Mouse (Mus musculus) neural tube, embryonic 11.5 days (tissue): ENCODE measurements around the gene U2af2. TPM values are rescaled to one million over a fixed set of nuclear protein-coding genes. Genes with fewer than 3 reads are reported as not detected.
"Not testable (repeated sequence)": the region's sequence is repeated elsewhere in the genome, so short reads cannot be mapped to it uniquely, and the experiment has no call there.

Experiments used
- ATAC-seq: fragments of 200-750 bp; cut with Nextera tagmentation; 2 replicates; pipeline ENCODE4 v1.8.0; 2017; ENCODE audit warnings: moderate number of reproducible peaks, mild to moderate bottlenecking, moderate TSS enrichment, moderate library complexity; ENCODE audit not compliant: insufficient read depth, low FRiP score, low TSS enrichment
- DNase-seq: peaks from one replicate; pipeline ENCODE4 v3.0.0-alpha.2; 2015; ENCODE audit warnings: low spot score
- H3K27ac ChIP-seq: fragments of 300-500 bp; sonication (generic); 2 replicates; pipeline ENCODE4 v1.5.1; 2014; ENCODE audit warnings: low read depth, mild to moderate bottlenecking, low read length
- H3K27me3 ChIP-seq: fragments of 300-500 bp; sonication (generic); 2 replicates; pipeline ENCODE4 v1.6.1; 2014; ENCODE audit warnings: mild to moderate bottlenecking, low read length, mixed read lengths; ENCODE audit not compliant: control insufficient read depth, insufficient read depth
- H3K36me3 ChIP-seq: fragments of 300-500 bp; sonication (generic); 2 replicates; pipeline ENCODE4 v1.6.1; 2014; ENCODE audit warnings: mild to moderate bottlenecking, low read length, moderate library complexity, mixed read lengths; ENCODE audit not compliant: control insufficient read depth, insufficient read depth
- H3K4me1 ChIP-seq: fragments of 300-500 bp; sonication (generic); 2 replicates; pipeline ENCODE4 v1.6.1; 2014; ENCODE audit warnings: low read length, mixed read lengths; ENCODE audit not compliant: control insufficient read depth, insufficient read depth
- H3K4me2 ChIP-seq: fragments of 300-500 bp; sonication (generic); 2 replicates; pipeline ENCODE4 v1.6.1; 2014; ENCODE audit warnings: low read depth, mild to moderate bottlenecking, moderate library complexity
- H3K4me3 ChIP-seq: fragments of 300-500 bp; sonication (generic); 2 replicates; pipeline ENCODE4 v1.5.1; 2014; ENCODE audit warnings: low read depth, low read length
- H3K9ac ChIP-seq: fragments of 300-500 bp; sonication (generic); 2 replicates; pipeline ENCODE4 v1.6.1; 2014; ENCODE audit warnings: mild to moderate bottlenecking, low read length
- H3K9me3 ChIP-seq: fragments of 300-500 bp; sonication (generic); 2 replicates; pipeline ENCODE4 v1.6.1; 2016; ENCODE audit warnings: low read length; ENCODE audit not compliant: control insufficient read depth
- WGBS: fragments of 180-500 bp; shearing (Covaris S2); extraction: QIAGEN DNeasy Blood & Tissue Kit; methylation state at CpG from one replicate; pipeline ENCODE4 v1.1.7; 2014; 5-methylcytosine and 5-hydroxymethylcytosine counted together
- polyA plus RNA-seq: library from polyadenylated mRNA; unstranded; fragments of >200 nt; fragmentation: Nextera tagmentation; extraction: Ambion mirVana; gene quantifications from 2 replicates; pipeline ENCODE4 v1.2.1, GENCODE M21; 2014

Gene U2af2
- polyA plus RNA-seq, 1 experiment from 2014 or later, result 167 TPM

GRCm38 (mm10) chr7:5017931-5018330 lies 44.0 kb upstream of the U2af2 start:
- H3K36me3 ChIP-seq, result peaks cover 2% of the 10 kb centered on the region; the same call in 1 of the 2 replicates
- no peak overlapping the region for H3K4me3 ChIP-seq
- ATAC-seq (no peak), DNase-seq (no peak)
- no peak overlapping the region for H3K4me2 ChIP-seq
- no peaks in the 10 kb centered on the region for H3K9me3 ChIP-seq
- WGBS, result 96% methylated on average over 21 of the region's 21 CpGs
- H3K27me3 ChIP-seq, result no peaks in the 10 kb centered on the region
- H3K9ac ChIP-seq, result no peak overlapping the region
- peaks cover 10% of the 10 kb centered on the region for H3K4me1 ChIP-seq
- no peak overlapping the region for H3K27ac ChIP-seq

GRCm38 (mm10) chr7:5019576-5019975 lies 42.4 kb upstream of the U2af2 start:
- 28% methylated on average over 8 of the region's 8 CpGs for WGBS
- H3K27me3 ChIP-seq, H3K9me3 ChIP-seq, H3K4me1 ChIP-seq, DNase-seq, H3K36me3 ChIP-seq, ATAC-seq: not testable (repeated sequence)
- Histone ChIP-seq H3K27ac (peak overlapping the region; percentile 58; the same call in 1 of the 2 replicates), H3K9ac (peak overlapping the region; percentile 83), H3K4me3 (peak overlapping the region; percentile 82), H3K4me2 (peak overlapping the region; percentile 81)

- Histone ChIP-seq H3K9me3 (no peaks in the 10 kb centered on the region), H3K27me3 (no peaks in the 10 kb centered on the region), H3K9ac (peak within 1 kb of the TSS; percentile 83), H3K4me1 (peaks cover 7% of the 10 kb centered on the region), H3K4me3 (peak within 1 kb of the TSS; percentile 82), H3K4me2 (peak within 1 kb of the TSS; percentile 81), H3K36me3 (peaks cover 5% of the 10 kb centered on the region), H3K27ac (peak within 1 kb of the TSS; percentile 83)
- ATAC-seq (peak; percentile 89), DNase-seq (peak; percentile 99)
- 1% methylated on average over 48 of the region's 49 CpGs for WGBS
Measured at GRCm38 (mm10) chr7:5020000-5020681, 41.8 kb upstream of the U2af2 start, which contains the start of the genes Zfp865 and Ccdc106. TSS of gene Zfp865 (plus strand) at chr7:5020376. TSS of gene Ccdc106 (plus strand) at chr7:5020553.

GRCm38 (mm10) chr7:5020685-5021084 lies 41.3 kb upstream of the U2af2 start:
- Histone ChIP-seq H3K27me3 (no peaks in the 10 kb centered on the region), H3K9ac (peak overlapping the region; percentile 83), H3K27ac (peak overlapping the region; percentile 83), H3K36me3 (peaks cover 7% of the 10 kb centered on the region), H3K4me2 (peak overlapping the region; percentile 81), H3K4me1 (peaks cover 7% of the 10 kb centered on the region), H3K9me3 (no peaks in the 10 kb centered on the region), H3K4me3 (peak overlapping the region; percentile 82)
- peak; percentile 1; the same call in 1 of the 2 replicates for ATAC-seq
- DNase-seq, result no peak
- WGBS, result under 1% methylated on average over 12 of the region's 15 CpGs

GRCm38 (mm10) chr7:5021197-5021596 lies 40.7 kb upstream of the U2af2 start:
- DNase-seq (no peak), ATAC-seq (no peak)
- 57% methylated on average over 5 of the region's 5 CpGs for WGBS
- Histone ChIP-seq H3K27me3 (no peaks in the 10 kb centered on the region), H3K4me2 (peak overlapping the region; percentile 81), H3K27ac (peak overlapping the region; percentile 83; the same call in 1 of the 2 replicates), H3K36me3 (peaks cover 7% of the 10 kb centered on the region), H3K9ac (peak overlapping the region; percentile 83), H3K9me3 (no peaks in the 10 kb centered on the region), H3K4me3 (peak overlapping the region; percentile 82), H3K4me1 (peaks cover 3% of the 10 kb centered on the region)

- Histone ChIP-seq H3K4me2 (no peak overlapping the region), H3K36me3 (peaks cover 56% of the 10 kb centered on the region), H3K27ac (no peak overlapping the region), H3K9me3 (peaks cover 23% of the 10 kb centered on the region), H3K4me1 (no peaks in the 10 kb centered on the region), H3K9ac (no peak overlapping the region), H3K4me3 (no peak overlapping the region), H3K27me3 (0 out of 2 replicates have a peak, but pooled peaks cover 2% of the 10 kb centered on the region)
- DNase-seq, result no peak
- WGBS, result 95% methylated on average over 22 of the region's 22 CpGs
- ATAC-seq, result no peak
Measured at GRCm38 (mm10) chr7:5029543-5029942, 32.4 kb upstream of the U2af2 start.

- peaks cover 23% of the 10 kb centered on the region for H3K9me3 ChIP-seq
- H3K4me2 ChIP-seq, result no peak overlapping the region
- H3K36me3 ChIP-seq, result peaks cover 55% of the 10 kb centered on the region
- no peak for DNase-seq
- no peak overlapping the region for H3K4me3 ChIP-seq
- 91% methylated on average over 21 of the region's 21 CpGs for WGBS
- no peak for ATAC-seq
- H3K9ac ChIP-seq, result no peak overlapping the region
- H3K4me1 ChIP-seq, result no peaks in the 10 kb centered on the region
- H3K27me3 ChIP-seq, result 0 out of 2 replicates have a peak, but pooled peaks cover 2% of the 10 kb centered on the region
- no peak overlapping the region for H3K27ac ChIP-seq
Measured at GRCm38 (mm10) chr7:5029946-5030345, 32.0 kb upstream of the U2af2 start.

- Histone ChIP-seq H3K9ac (no peak overlapping the region), H3K4me2 (no peak overlapping the region), H3K27ac (no peak overlapping the region), H3K36me3 (peaks cover 57% of the 10 kb centered on the region), H3K27me3 (0 out of 2 replicates have a peak, but pooled peaks cover 2% of the 10 kb centered on the region), H3K4me1 (no peaks in the 10 kb centered on the region), H3K4me3 (no peak overlapping the region), H3K9me3 (peaks cover 23% of the 10 kb centered on the region)
- DNase-seq (no peak), ATAC-seq (no peak)
- 75% methylated on average over 62 of the region's 63 CpGs for WGBS
Measured at GRCm38 (mm10) chr7:5030554-5031275, 31.2 kb upstream of the U2af2 start.
